Mouse (Mus musculus) layer of hippocampus, adult 9-10 months (tissue): ENCODE results near the gene Epn1.
A peak's percentile ranks its signal among the peaks of the same experiment; 100 is the strongest.

ENCODE experiments used
- DNase-seq: peaks from one replicate; pipeline ENCODE4 v3.0.0; 2022; ENCODE audit warnings: low spot score

Gene Epn1

GRCm38 (mm10) chr7:5080010-5080751, at the start of gene Epn1:
Gene Epn1 (plus strand): TSS chr7:5080235.
- DNase-seq: peak; percentile 83

- no peak for DNase-seq
Observed at GRCm38 (mm10) chr7:5030554-5031275, 49.3 kb upstream of the Epn1 start.

DNA sequence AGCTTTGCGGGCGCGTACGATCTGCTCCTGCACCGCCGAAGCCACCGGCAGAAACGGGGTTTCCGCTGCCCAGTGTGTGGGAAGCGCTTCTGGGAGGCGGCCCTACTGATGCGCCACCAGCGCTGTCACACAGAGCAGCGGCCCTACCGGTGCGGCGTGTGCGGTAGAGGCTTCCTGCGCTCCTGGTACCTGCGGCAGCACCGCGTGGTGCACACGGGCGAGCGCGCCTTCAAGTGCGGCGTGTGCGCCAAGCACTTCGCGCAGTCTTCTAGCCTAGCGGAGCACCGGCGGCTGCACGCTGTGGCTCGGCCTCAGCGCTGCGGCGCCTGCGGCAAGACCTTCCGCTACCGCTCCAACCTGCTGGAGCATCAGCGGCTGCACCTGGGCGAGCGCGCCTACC, 48.5 kb upstream of the Epn1 start:
- DNase-seq: no peak

- no peak for DNase-seq
Observed at GRCm38 (mm10) chr7:5033818-5034217, 46.2 kb upstream of the Epn1 start, which contains the start of gene 4632433K11Rik. Gene 4632433K11Rik (plus strand): TSS chr7:5034118.

- no peak for DNase-seq
Observed at GRCm38 (mm10) chr7:5035628-5036027, 44.4 kb upstream of the Epn1 start.

DNA sequence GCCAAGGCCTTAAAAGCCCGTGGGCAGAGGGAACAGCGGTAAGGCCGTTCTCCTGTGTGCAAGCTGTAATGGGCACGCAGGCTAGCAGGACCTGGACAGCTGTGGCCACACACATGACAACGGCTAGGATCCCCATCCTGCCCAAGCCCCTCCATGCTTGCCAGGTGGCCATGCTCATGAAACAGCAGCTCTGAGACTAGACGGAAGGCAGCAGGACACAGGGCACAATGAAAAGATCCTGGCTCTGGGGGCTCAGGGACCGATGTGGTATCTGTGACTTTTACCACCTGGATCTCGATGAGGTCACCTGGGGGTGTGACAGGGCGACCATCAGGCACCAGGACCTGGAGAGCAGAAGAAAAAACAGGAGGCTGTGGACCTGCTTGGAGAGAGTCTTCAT, 43.9 kb upstream of the Epn1 start:
- no peak for DNase-seq

GRCm38 (mm10) chr7:5037026-5037425, 43.0 kb upstream of the Epn1 start:
- DNase-seq: no peak

DNA sequence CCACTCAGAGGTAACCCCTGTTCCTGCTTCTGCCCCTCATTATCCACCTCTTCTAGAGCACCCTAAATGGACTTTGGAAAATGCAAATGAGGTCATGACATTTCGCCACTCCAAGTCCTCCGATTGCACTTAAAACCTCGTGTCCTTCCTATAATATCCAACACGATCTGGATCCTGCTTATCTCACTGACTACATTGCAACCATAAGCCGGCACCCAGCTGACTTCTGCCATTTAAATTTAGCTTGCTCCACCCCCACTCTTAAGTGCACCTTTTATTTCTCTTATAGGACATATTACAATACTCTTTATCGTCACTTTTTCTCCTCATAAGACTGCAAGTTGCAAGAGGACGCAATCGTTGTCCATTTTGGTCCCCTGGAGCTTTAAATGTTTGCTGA, 42.6 kb upstream of the Epn1 start:
- no peak for DNase-seq

- peak; percentile 82 for DNase-seq
Observed at GRCm38 (mm10) chr7:5038109-5038732, 41.8 kb upstream of the Epn1 start, which contains the start of gene Zfp784. Gene Zfp784 (minus strand): TSS chr7:5038446.

- DNase-seq: no peak
Observed at GRCm38 (mm10) chr7:5038940-5039339, 41.1 kb upstream of the Epn1 start.

DNA sequence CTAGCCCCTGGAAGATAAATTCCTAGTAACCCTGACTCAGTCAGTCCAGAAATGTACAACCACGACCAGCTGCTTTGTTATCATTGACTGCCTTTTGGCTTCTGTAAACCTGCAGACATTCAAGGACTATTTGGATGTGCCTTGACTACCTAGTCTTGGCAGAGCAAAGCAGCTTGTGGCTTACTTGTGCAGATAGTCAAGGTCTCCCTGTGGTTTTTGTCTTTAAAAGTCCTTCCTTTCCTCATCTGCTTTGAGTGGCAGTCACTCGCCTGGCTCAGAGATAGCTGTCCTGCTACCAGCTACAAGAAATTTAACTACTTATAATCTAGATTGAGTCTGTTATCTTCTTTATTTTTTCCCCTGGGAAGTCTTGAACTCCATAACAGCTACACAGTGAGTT, 35.1 kb upstream of the Epn1 start:
- no peak for DNase-seq

GRCm38 (mm10) chr7:5046112-5046511, 33.9 kb upstream of the Epn1 start:
- no peak for DNase-seq

DNA sequence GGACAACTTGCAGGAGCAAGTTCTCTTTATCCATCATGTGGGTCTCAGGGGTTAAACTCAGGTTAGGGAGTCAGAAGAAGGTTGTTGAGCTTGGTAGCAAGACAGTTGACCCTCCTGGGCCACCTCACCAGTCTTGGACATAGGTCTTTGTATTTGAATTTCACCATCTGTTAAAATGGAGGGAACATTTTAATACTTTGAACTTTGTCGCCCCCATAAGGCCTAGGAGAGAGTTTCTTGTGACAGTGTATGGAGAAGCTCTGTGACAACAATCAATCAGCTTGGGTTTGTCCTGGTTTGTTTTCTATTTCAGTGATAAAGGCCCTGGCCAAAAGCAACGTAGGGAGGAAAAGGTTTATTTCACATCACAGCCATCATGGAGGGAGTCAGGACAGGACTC, 32.7 kb upstream of the Epn1 start:
- no peak for DNase-seq

- no peak for DNase-seq
Observed at GRCm38 (mm10) chr7:5051193-5052192, 28.5 kb upstream of the Epn1 start, which contains the start of gene Zfp580. Gene Zfp580 (plus strand): TSS chr7:5051538.

GRCm38 (mm10) chr7:5052438-5052837, 27.6 kb upstream of the Epn1 start:
- no peak for DNase-seq

DNA sequence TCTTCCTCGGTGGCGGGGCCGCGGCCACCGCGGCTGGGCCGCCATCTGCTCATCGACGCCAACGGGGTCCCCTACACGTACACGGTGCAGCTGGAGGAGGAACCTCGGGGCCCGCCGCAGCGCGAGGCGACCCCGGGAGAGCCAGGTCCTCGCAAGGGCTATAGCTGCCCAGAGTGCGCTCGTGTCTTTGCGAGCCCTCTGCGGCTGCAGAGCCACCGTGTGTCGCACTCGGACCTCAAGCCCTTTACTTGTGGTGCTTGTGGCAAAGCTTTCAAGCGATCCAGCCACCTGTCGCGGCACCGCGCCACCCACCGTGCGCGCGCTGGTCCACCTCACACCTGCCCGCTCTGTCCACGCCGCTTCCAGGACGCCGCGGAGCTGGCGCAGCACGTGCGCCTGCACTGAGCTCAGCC, 27.1 kb upstream of the Epn1 start:
- no peak for DNase-seq

DNA sequence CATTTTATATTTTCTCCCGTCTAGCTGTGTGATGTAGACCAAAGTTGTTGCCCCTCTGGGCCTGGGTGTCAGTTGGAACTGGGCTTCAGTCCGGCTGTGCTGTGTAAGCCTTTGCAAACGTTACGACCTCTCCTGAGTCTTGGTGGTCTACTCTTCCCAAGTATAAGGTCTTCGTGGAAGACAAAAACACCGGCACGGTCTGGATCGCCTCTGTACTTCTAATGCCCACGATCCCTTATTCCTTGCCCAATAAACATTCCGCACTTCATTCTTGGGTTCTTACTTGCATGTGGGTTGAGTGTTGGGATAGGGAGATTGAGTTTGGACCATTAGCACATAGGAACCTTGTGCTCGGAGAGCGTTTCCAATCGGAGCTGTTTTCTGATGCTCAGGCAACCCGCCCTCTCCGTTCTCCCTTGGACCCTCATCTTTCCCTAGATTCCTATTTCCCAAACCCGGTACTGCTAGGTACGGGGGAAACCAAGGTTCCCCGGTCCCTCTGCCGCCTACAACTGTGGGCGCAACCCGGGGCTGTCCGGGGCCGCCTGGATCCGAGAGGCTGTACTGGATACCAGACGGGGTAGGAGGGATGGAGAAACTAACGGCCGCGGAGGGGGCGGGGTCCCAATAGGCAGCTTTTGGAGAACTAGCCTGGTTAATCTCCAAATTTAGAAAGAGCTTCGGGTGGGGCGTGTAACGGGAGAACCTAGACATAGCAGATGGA, 26.4 kb upstream of the Epn1 start:
- no peak for DNase-seq

DNA sequence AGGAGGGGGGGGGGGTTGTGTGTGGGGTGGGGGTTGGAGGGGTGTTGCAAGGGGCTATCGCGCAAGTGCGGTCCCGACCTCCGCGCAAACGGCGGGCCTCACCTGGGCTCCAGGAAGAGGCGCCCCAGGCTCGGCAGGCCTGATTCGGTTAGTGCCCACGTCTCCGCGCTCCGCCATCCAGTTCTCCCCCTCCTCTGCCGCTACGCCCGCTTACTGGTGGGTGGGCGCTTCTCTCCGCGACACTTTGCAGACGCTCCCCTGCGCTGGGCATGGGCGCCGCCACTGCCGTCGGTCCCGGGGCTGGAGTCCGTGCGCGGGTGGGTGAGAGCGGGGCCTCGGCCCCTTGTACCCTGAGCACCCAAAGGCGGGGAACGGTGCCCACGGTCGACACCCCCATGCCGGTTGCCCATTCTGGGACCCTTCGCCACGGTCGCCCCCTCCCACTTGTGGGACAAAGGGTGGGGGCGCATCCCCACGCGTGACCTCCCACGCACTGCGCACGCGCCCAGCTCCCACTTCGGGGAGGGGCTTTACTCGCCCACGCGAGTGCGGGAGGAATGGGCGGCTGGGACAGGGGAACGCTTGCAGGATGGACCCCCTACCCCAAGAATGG, 23.3 kb upstream of the Epn1 start:
- no peak for DNase-seq

DNA sequence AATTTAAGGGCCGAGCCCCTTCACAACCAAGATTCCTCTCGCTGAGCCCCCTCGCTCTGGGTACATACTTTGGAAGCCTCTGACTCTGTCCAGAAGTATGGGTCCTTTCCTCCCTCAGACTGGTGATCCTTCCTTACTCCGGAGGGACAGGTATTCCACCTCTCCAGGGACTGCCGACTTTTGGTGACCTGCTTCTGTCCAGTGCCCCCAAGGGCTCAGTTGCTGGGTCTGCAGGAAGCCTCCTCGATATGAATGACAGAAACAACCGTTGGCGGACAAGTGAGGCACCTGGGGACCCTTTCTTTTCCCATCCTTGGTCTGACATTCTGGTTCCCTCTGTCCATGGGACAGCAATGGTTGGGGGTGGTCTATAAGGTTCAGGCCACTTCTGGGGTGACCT, 22.7 kb upstream of the Epn1 start:
- DNase-seq: no peak

GRCm38 (mm10) chr7:5057804-5058203, 22.2 kb upstream of the Epn1 start:
- DNase-seq: no peak

DNA sequence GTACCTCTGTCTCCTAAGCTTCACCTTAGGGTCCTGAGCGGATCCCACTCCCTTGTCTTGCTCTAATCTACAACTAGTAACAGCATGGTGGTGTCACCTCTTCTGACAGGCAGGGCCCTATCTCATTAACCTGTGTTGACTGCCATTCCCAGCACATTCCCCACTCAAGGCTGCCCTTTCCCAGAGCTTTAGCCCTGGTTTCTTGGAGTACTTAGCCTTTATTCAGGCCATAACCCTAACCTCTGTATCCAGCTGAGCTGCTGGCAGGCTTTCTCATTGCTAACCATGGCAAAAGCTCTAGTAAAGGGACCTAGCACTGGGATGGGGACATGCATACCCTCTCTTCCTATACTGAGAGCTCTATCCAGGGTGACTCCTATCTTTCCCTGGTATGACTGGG, 21.4 kb upstream of the Epn1 start:
- no peak for DNase-seq
